Mouse (Mus musculus): ENCODE measurements at regions not wholly inside any gene's neighbourhood (a gene's known extent, or its start where the extent isn't known, plus 50 kb on each side); places are given as distances from the start of the nearest gene placed in this dataset.

GRCm38 (mm10) chr7:115270803-115271202, 527.3 kb downstream of the Insc start:
- no peak for TF ChIP-seq POLR2A (IDR thresholded peaks at IDR 0.05; ENCODE audit: borderline replicate concordance, control insufficient read depth, low read depth, low read length)
- no peak for TF ChIP-seq CTCF (IDR thresholded peaks at IDR 0.05; ENCODE audit: control insufficient read depth, insufficient read depth, low read length)
